Mouse (Mus musculus): Measurements from ENCODE around the gene Tcp10b. TPM values are rescaled to one million over a fixed set of nuclear protein-coding genes. Genes with fewer than 3 reads are reported as not detected.
A peak's percentile ranks its signal among the peaks of the same experiment; 100 is the strongest.
"Not testable (repeated sequence)": the region's sequence is repeated elsewhere in the genome, so short reads cannot be mapped to it uniquely, and the experiment has no call there.

Gene Tcp10b
- polyA plus RNA-seq, 1 experiment from 2014 or later, result 0.23 TPM

DNA sequence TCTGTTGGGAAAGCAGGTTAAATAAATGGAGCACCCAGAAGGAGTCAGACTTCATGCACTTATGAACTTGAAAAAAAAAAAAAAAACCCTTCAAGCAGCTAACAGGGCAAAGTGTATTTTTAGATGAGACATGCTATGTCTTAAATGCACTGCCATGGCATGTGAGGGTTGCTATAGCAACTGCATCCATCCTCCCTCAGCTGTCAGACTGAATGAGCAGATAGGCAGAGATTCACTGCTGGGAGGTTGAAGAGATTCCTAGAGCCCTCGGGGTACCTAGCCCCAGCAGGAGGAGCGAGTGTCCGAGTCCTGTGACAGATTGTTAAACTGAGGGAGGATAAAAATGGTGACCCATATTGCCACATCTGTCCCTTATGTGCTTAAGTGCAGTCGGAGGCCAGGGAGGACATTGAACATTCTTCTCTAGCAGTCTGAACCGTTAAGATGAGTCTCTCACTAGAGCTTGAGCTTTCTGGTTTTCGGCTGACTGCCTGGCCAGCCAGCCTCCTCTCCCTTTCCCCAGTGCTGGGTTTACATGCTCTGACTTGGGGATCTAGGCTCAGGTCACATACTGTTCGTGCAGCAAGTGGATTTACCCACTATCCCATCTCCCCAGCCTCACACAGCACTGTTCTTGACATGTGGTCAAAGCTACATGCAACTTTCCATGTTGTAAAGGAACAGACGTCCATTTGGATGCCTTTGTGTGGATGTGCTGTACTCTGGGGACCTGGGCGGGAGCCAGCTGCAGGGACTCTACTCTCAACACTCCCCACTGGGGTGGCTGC, 51.8 kb downstream of the Tcp10b start:
- 43% methylated on average over 3 of the region's 9 CpGs for WGBS
- not testable (repeated sequence) for H3K4me2 ChIP-seq; H3K9ac ChIP-seq; H3K36me3 ChIP-seq; H3K4me3 ChIP-seq; H3K4me1 ChIP-seq (replicated peaks); H3K27ac ChIP-seq; H3K9me3 ChIP-seq; H3K27me3 ChIP-seq
- peak; percentile 80 for ATAC-seq (ENCODE audit: low FRiP score)

GRCm38 (mm10) chr17:13123308-13124038, 62.6 kb downstream of the Tcp10b start:
- not testable (repeated sequence) for H3K4me1 ChIP-seq (replicated peaks); H3K27me3 ChIP-seq; H3K36me3 ChIP-seq; H3K9me3 ChIP-seq; H3K4me3 ChIP-seq; H3K4me2 ChIP-seq; H3K27ac ChIP-seq; H3K9ac ChIP-seq
- ATAC-seq (ENCODE audit: low FRiP score), result peak; percentile 39; the same call in 1 of the 2 replicates
- WGBS, result 92% methylated on average over 2 of the region's 5 CpGs

- H3K4me2 ChIP-seq; H3K27ac ChIP-seq; ATAC-seq (ENCODE audit: low FRiP score); H3K27me3 ChIP-seq; H3K9me3 ChIP-seq; H3K36me3 ChIP-seq; H3K4me3 ChIP-seq; H3K4me1 ChIP-seq (replicated peaks); H3K9ac ChIP-seq: not testable (repeated sequence)
- WGBS, result 24% methylated on average over 2 of the region's 3 CpGs
Measured at GRCm38 (mm10) chr17:13124241-13124640, 63.3 kb downstream of the Tcp10b start.

DNA sequence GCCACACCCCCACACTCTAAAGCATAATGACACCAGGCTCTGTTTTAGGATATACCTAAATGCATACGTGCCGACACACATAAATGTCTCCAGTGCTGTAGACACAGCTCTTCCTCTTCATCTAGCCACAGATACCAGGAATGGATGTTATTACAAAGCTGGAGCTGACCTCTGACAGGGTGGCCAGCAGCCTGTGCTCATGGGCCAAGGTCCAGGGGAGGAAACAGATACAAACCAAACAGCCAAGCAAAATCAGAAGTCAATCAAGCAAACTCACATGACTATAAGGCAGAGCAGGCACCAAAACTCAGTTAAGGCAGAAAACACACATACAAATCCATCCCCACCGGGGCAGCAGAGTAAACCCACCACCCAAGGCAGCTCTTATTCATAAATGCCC, 68.4 kb downstream of the Tcp10b start:
- H3K9me3 ChIP-seq; ATAC-seq (ENCODE audit: low FRiP score); H3K27me3 ChIP-seq; H3K4me3 ChIP-seq; H3K36me3 ChIP-seq; H3K4me2 ChIP-seq; H3K27ac ChIP-seq; H3K9ac ChIP-seq; H3K4me1 ChIP-seq (replicated peaks): not testable (repeated sequence)
- no CpG with 5 or more reads among the region's 3 CpGs for WGBS

DNA sequence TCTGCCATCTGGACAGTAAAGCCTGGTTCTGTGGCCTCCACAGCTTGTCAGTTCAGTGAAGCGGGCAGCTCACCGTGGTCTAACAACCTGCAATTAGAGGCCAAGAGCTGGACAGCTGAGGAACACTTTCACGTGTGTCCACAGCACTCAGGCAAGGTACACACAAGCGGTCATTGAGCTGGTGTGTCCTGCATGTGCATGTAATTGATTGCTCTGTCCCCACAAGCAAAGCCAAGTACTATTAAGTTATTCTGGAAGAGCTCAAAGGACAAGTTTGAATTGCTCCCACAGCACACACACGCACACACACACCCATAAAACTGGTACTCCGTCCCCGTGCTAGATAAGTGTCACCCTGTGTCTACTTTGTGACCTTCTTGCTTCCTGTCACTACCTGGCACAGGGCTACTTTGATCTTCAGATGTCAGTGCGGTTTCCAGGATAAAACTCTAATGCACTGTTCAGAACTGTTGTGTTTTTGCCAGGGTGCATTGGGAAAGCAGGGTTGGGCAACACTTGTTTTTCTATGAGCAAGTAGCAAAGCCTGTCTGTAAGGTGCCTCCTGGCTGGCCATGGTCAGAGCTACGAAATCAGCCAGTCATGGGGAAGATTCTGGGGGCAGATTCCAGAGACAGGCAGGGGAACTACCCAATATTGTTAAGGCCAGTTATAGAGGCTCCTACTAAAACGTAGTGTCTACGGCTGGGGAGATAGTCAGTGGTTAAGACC, 69.0 kb downstream of the Tcp10b start:
- not testable (repeated sequence) for H3K4me1 ChIP-seq (replicated peaks); H3K9ac ChIP-seq; H3K27ac ChIP-seq; H3K4me3 ChIP-seq; ATAC-seq (ENCODE audit: low FRiP score); H3K9me3 ChIP-seq; H3K27me3 ChIP-seq; H3K36me3 ChIP-seq; H3K4me2 ChIP-seq
- WGBS, result 86% methylated on average over 9 of the region's 11 CpGs

DNA sequence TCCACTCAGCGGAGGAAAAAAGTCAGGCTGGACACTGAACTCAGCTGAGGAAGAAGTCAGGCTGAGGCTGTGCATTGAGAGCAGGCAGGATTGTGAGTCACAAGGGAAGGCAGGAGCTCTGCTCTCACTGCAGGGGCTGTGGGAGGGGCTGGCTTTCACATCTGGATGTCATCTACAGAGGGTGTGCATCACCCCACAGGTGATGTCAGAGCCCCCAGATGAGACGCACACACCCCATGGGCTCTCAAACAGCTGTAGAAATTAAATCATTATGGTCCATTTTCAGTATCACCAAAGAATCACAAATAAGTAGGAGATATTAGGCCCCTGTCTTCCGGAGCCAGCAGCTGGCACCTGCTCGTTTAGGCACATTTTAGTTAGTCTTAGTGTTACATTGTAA, 70.8 kb downstream of the Tcp10b start, which contains the start of gene Unc93a:
Unc93a (minus strand) TSS at position 101 of the 400 bp plus-strand sequence.
- ATAC-seq (ENCODE audit: low FRiP score); H3K27ac ChIP-seq; H3K9ac ChIP-seq; H3K36me3 ChIP-seq; H3K4me2 ChIP-seq; H3K9me3 ChIP-seq; H3K27me3 ChIP-seq; H3K4me1 ChIP-seq (replicated peaks); H3K4me3 ChIP-seq: not testable (repeated sequence)
- WGBS, result 81% methylated on average over 3 of the region's 4 CpGs

Other genes with a start within 250 kb of the Tcp10b start
- gene Mas1, start 193.0 kb upstream of the Tcp10b start, polyA plus RNA-seq (2015; fragmentation: Nextera tagmentation; extraction: Ambion mirVana), result 0.17 and 0.32 TPM in 2 replicates
- not detected in 2 replicates for gene Mrgprh, start 185.1 kb upstream of the Tcp10b start, polyA plus RNA-seq (2015; fragmentation: Nextera tagmentation; extraction: Ambion mirVana)
- gene Pnldc1, start 150.9 kb upstream of the Tcp10b start, polyA plus RNA-seq (2015; fragmentation: Nextera tagmentation; extraction: Ambion mirVana), result 2.0 and 2.2 TPM in 2 replicates
- 406 and 411 TPM in 2 replicates for gene Tcp1, start 145.4 kb upstream of the Tcp10b start, polyA plus RNA-seq (2015; fragmentation: Nextera tagmentation; extraction: Ambion mirVana)
- gene Mrpl18, start 144.8 kb upstream of the Tcp10b start, polyA plus RNA-seq (2015; fragmentation: Nextera tagmentation; extraction: Ambion mirVana), result 140 and 142 TPM in 2 replicates
- gene Acat3, start 120.5 kb upstream of the Tcp10b start, polyA plus RNA-seq (2015; fragmentation: Nextera tagmentation; extraction: Ambion mirVana), result 0.95 and 1.5 TPM in 2 replicates
- gene Acat2, start 100.4 kb upstream of the Tcp10b start, polyA plus RNA-seq (2015; fragmentation: Nextera tagmentation; extraction: Ambion mirVana), result 331 and 342 TPM in 2 replicates
- gene Wtap, start 66.9 kb upstream of the Tcp10b start, polyA plus RNA-seq (2015; fragmentation: Nextera tagmentation; extraction: Ambion mirVana), result 136 and 140 TPM in 2 replicates
- 117 and 121 TPM in 2 replicates for gene Sod2, start 54.3 kb upstream of the Tcp10b start, polyA plus RNA-seq (2015; fragmentation: Nextera tagmentation; extraction: Ambion mirVana)
- not detected in 2 replicates for gene Gpr31b, start 8.8 kb upstream of the Tcp10b start, polyA plus RNA-seq (2015; fragmentation: Nextera tagmentation; extraction: Ambion mirVana)
- not detected in 2 replicates for gene Unc93a, start 70.7 kb downstream of the Tcp10b start, polyA plus RNA-seq (2015; fragmentation: Nextera tagmentation; extraction: Ambion mirVana)
- gene Smok2a, start 160.1 kb downstream of the Tcp10b start, polyA plus RNA-seq (2015; fragmentation: Nextera tagmentation; extraction: Ambion mirVana), result not detected in 2 replicates
- gene Smok2b, start 169.2 kb downstream of the Tcp10b start, polyA plus RNA-seq (2015; fragmentation: Nextera tagmentation; extraction: Ambion mirVana), result not detected in 2 replicates

Measured in hindbrain, embryonic 13.5 days (tissue).